Mouse (Mus musculus) CH12.LX (cell line): Measurements from ENCODE around the gene Cog3.

Experiments used
- CTCF ChIP-seq, 2 experiments: IDR thresholded peaks in 1 of 2; conservative IDR thresholded peaks in 1 of 2; 2 replicates each; pipeline ENCODE4 v1.5.1; 2011 to 2012; ENCODE audit warnings: low read depth in 2 of 2, low read length in 2 of 2, improper control_type of control experiment in 1 of 2, inconsistent platforms in 1 of 2, mild to moderate bottlenecking in 1 of 2, moderate library complexity in 1 of 2
- ELF1 ChIP-seq: IDR thresholded peaks from 2 replicates; pipeline ENCODE4 v1.6.1; 2014; ENCODE audit warnings: low read depth, mild to moderate bottlenecking, inconsistent platforms, low read length, improper control_type of control experiment
- POLR2A ChIP-seq: IDR thresholded peaks from 2 replicates; pipeline ENCODE4 v1.6.1; 2011; ENCODE audit warnings: low read depth, mild to moderate bottlenecking, improper control_type of control experiment, low read length
- RAD21 ChIP-seq: IDR thresholded peaks from 2 replicates; pipeline ENCODE4 v1.6.1; 2011; ENCODE audit warnings: low read depth, mild to moderate bottlenecking, low read length, improper control_type of control experiment, moderate library complexity
- UBTF ChIP-seq: IDR thresholded peaks from 2 replicates; pipeline ENCODE4 v1.6.1; 2012; ENCODE audit warnings: low read depth, mild to moderate bottlenecking, inconsistent platforms, low read length, improper control_type of control experiment, moderate library complexity
- USF1 ChIP-seq: IDR thresholded peaks from 2 replicates; pipeline ENCODE4 v1.6.1; 2014; ENCODE audit warnings: low read depth, mild to moderate bottlenecking, inconsistent platforms, low read length, improper control_type of control experiment

DNA sequence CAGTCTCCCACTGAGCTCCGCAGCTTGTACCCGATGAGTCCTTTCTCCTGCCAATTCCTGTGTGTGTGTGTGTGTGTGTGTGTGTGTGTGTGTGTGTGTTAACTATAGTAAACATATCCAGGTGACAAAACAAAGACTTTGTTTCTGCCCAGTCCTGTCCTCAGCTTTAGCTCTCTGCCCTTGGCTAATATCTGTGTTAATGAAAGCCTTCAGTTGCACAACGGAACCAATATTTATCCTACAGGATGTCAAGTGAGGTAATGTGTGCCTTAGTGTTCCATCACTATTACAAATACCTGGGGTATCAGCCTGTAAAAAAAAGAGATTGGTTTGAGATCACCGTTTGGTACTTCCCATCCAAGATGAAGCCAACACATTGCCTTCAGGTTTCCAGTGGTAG is 38.8 kb upstream of the Cog3 start:
- TF ChIP-seq CTCF (conservative IDR thresholded peaks at IDR 0.05 in 1 of 2, IDR thresholded peaks at IDR 0.05 in 1 of 2; ENCODE audit: low read depth in 2 of 2, low read length in 2 of 2) (no peak), POLR2A (no peak), USF1 (no peak), ELF1 (no peak), RAD21 (no peak), UBTF (no peak)
